Mouse (Mus musculus): Measurements from ENCODE around the gene Hivep2.

Hivep2 gene

GRCm38 (mm10) chr10:13965974-13966829 lies at the start of gene Hivep2:
Gene Hivep2 (plus strand): TSS chr10:13966075.
- DNase-seq (ENCODE audit: inconsistent age in 2 of 2, low spot score in 1 of 2) = peak; percentile 75 to 91

GRCm38 (mm10) chr10:13916645-13917342 lies 49.1 kb upstream of the Hivep2 start:
- DNase-seq (ENCODE audit: inconsistent age in 2 of 2, low spot score in 1 of 2) = peak in 1 of 2 experiments; percentile 36

GRCm38 (mm10) chr10:13921641-13922385 lies 44.1 kb upstream of the Hivep2 start:
- DNase-seq (ENCODE audit: inconsistent age in 2 of 2, low spot score in 1 of 2) = no peak

- no peak for DNase-seq (ENCODE audit: inconsistent age in 2 of 2, low spot score in 1 of 2)
Measured at GRCm38 (mm10) chr10:13929306-13929705, 36.6 kb upstream of the Hivep2 start.

- DNase-seq (ENCODE audit: inconsistent age in 2 of 2, low spot score in 1 of 2) = no peak
Measured at GRCm38 (mm10) chr10:13932147-13932546, 33.7 kb upstream of the Hivep2 start.

GRCm38 (mm10) chr10:13933320-13933719 lies 32.6 kb upstream of the Hivep2 start:
- no peak for DNase-seq (ENCODE audit: inconsistent age in 2 of 2, low spot score in 1 of 2)

GRCm38 (mm10) chr10:13935646-13936045 lies 30.2 kb upstream of the Hivep2 start:
- DNase-seq (ENCODE audit: inconsistent age in 2 of 2, low spot score in 1 of 2) = no peak

- DNase-seq (ENCODE audit: inconsistent age in 2 of 2, low spot score in 1 of 2) = no peak
Measured at GRCm38 (mm10) chr10:13941406-13941805, 24.5 kb upstream of the Hivep2 start.

- DNase-seq (ENCODE audit: inconsistent age in 2 of 2, low spot score in 1 of 2) = no peak
Measured at GRCm38 (mm10) chr10:13943706-13944105, 22.2 kb upstream of the Hivep2 start.

- peak in 1 of 2 experiments; percentile 23 for DNase-seq (ENCODE audit: inconsistent age in 2 of 2, low spot score in 1 of 2)
Measured at GRCm38 (mm10) chr10:13946498-13946897, 19.4 kb upstream of the Hivep2 start.

GRCm38 (mm10) chr10:13962965-13963364 lies 2.9 kb upstream of the Hivep2 start:
- no peak for DNase-seq (ENCODE audit: inconsistent age in 2 of 2, low spot score in 1 of 2)

- DNase-seq (ENCODE audit: inconsistent age in 2 of 2, low spot score in 1 of 2) = no peak
Measured at GRCm38 (mm10) chr10:13963908-13964500, 1.9 kb upstream of the Hivep2 start.

GRCm38 (mm10) chr10:13964501-13965281 lies 1.2 kb upstream of the Hivep2 start:
- peak; percentile 96 to 98 for DNase-seq (ENCODE audit: inconsistent age in 2 of 2, low spot score in 1 of 2)

GRCm38 (mm10) chr10:13965316-13965973 lies 430 bp upstream of the Hivep2 start:
- peak; percentile 93 to 97 for DNase-seq (ENCODE audit: inconsistent age in 2 of 2, low spot score in 1 of 2)

- DNase-seq (ENCODE audit: inconsistent age in 2 of 2, low spot score in 1 of 2) = peak; percentile 85 to 93
Measured at GRCm38 (mm10) chr10:13966830-13967450, 1.1 kb downstream of the Hivep2 start.

- DNase-seq (ENCODE audit: inconsistent age in 2 of 2, low spot score in 1 of 2) = peak; percentile 90 to 96
Measured at GRCm38 (mm10) chr10:13967451-13968233, 1.8 kb downstream of the Hivep2 start.

- DNase-seq (ENCODE audit: inconsistent age in 2 of 2, low spot score in 1 of 2) = no peak
Measured at GRCm38 (mm10) chr10:13968234-13968555, 2.3 kb downstream of the Hivep2 start.

- peak in 1 of 2 experiments; percentile 66 for DNase-seq (ENCODE audit: inconsistent age in 2 of 2, low spot score in 1 of 2)
Measured at GRCm38 (mm10) chr10:13968989-13969388, 3.1 kb downstream of the Hivep2 start.

GRCm38 (mm10) chr10:13970321-13970720 lies 4.4 kb downstream of the Hivep2 start:
- no peak for DNase-seq (ENCODE audit: inconsistent age in 2 of 2, low spot score in 1 of 2)

Data from adrenal gland, adult (tissue).